24 mouse cellular contexts compared by ENCODE assay signal in the genomic region with DNA sequence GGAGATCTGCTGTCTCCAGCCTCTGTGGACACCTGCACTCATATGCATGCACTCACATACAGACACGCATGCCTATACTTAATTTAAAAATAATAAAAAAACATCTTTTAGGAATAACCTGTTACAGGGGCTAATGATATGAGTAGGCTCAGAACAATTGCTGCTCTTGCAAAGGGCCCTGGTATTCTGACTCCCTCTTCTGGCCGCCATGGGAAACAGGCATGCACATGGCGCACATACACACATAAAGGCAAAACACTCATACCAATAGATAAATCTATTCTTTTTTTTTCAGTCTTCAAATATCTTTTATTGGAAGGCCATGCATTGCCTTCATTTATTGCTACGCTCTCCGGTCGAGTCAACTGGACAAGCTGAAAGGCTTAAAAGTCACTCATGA.
"Had no signal": no experiment of that assay in that cellular context is flagged by ENCODE, and none has a peak within 500 bp of the region (broad histone marks: within the 10 kb centered on the region; RNA-seq: fewer than 3 reads in every experiment).

No protein-coding gene starts in this region.

- H3K4me1 ChIP-seq: embryonic facial prominence, embryonic 10.5 days; embryonic facial prominence, embryonic 12.5 days; embryonic facial prominence, embryonic 13.5 days; embryonic facial prominence, embryonic 15.5 days; forebrain, embryonic 10.5 days; forebrain, embryonic 12.5 days; forebrain, embryonic 13.5 days; forebrain, embryonic 15.5 days had no signal

- DNase-seq: cerebellum, adult 9-11 months; cerebellum, postnatal 10 days; cerebellum, postnatal 14 days; cerebellum, postnatal 25 days; cerebellum, postnatal 36 days; embryo, embryonic 11 days; forebrain, postnatal 0 days; gastrocnemius, adult 2 months; gastrocnemius, postnatal 10 days; gastrocnemius, postnatal 14 days; gastrocnemius, postnatal 25 days; gastrocnemius, postnatal 36 days; heart, adult 11 months; heart, adult 18-20 months; heart, adult 2 months had no signal

- H3K36me3 ChIP-seq: embryonic facial prominence, embryonic 10.5 days; embryonic facial prominence, embryonic 12.5 days; embryonic facial prominence, embryonic 13.5 days; embryonic facial prominence, embryonic 15.5 days; forebrain, embryonic 10.5 days; forebrain, embryonic 12.5 days; forebrain, embryonic 15.5 days had no signal

- H3K27me3 ChIP-seq: embryonic facial prominence, embryonic 12.5 days; embryonic facial prominence, embryonic 13.5 days; embryonic facial prominence, embryonic 15.5 days; forebrain, embryonic 12.5 days; forebrain, embryonic 13.5 days; forebrain, embryonic 15.5 days had no signal

- H3K4me3 ChIP-seq: embryonic facial prominence, embryonic 10.5 days; embryonic facial prominence, embryonic 12.5 days; embryonic facial prominence, embryonic 13.5 days; embryonic facial prominence, embryonic 15.5 days; erythroblast, embryonic 14.5 days; forebrain, embryonic 10.5 days; forebrain, embryonic 12.5 days; forebrain, embryonic 13.5 days; forebrain, embryonic 15.5 days; gastrocnemius, adult 2 months; heart, adult 2 months had no signal

- H3K9me3 ChIP-seq: embryonic facial prominence, embryonic 12.5 days; embryonic facial prominence, embryonic 13.5 days; embryonic facial prominence, embryonic 15.5 days; forebrain, embryonic 10.5 days; forebrain, embryonic 12.5 days; forebrain, embryonic 13.5 days; forebrain, embryonic 15.5 days had no signal

- H3K27ac ChIP-seq: embryonic facial prominence, embryonic 10.5 days; embryonic facial prominence, embryonic 12.5 days; embryonic facial prominence, embryonic 13.5 days; embryonic facial prominence, embryonic 15.5 days; forebrain, embryonic 10.5 days; forebrain, embryonic 12.5 days; forebrain, embryonic 13.5 days; forebrain, embryonic 15.5 days; gastrocnemius, adult 2 months; heart, adult 2 months had no signal
